Mouse (Mus musculus): ENCODE results near the gene Has3. TPM values are rescaled to one million over a fixed set of nuclear protein-coding genes. Genes with fewer than 3 reads are reported as not detected.

Has3 gene
- polyA plus RNA-seq (2015; fragmentation: Nextera tagmentation; extraction: Ambion mirVana): 1.3 and 1.7 TPM in 2 replicates

DNA sequence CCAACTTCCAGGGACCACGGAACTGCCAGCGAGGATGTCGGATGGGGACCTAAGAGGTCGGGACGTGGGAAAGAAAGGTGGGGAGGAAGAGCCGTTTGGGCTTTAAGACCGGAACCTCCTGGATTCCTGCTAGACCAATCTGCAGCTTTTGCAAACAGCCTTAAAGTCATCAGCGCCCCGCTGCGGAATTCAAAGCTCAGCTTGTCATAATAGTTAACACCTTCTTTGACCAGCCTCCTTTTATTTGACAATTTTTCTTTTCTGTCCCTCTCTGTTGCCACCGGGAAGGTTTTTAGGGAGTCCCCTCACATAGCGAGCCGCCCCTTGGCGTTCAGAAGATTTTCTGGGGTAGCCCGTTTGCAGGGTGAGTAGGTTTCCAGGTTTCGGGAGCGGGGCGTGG lies at the start of gene Has3:
Has3 (plus strand) TSS at position 192 of the 400 bp plus-strand sequence.

DNA sequence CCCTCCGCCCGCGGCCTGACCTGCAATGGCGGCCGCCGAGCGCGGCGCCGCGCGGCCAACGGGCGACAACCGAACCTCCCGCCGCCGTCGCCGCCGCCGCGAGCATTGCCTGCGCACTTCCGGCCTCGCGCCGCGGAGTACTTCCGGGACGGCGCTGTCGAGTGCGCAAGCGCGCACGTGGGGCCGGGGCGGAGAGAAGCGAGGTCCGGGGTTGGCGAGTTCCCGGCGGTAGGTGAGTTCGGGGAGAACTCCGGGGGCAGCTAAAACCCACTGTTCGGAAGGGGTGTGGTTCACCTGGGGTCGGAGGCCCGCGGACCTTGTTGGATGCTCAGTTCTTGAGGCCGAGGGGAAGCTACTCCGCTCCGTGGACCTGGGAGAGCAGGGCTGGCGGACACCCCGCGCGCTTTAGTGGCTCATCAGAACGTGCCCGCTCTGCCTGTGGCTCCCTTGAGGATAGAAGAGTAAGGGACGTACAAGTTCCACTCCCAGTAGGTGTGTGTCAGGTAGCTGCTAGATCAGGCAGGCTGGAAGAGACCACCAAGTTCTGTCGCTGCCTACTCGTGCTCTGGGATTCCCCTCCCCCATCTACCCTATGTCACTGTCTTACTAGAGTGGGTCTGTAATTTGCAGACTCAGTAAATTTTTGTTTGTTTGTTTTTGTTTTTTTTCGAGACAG lies 23.6 kb downstream of the Has3 start, which contains the start of gene Utp4:
Utp4 (plus strand) TSS at position 156 of the 676 bp plus-strand sequence.

Other genes with a start within 250 kb of the Has3 start
- 3.9 and 4.5 TPM in 2 replicates for gene Tango6, start 187.2 kb upstream of the Has3 start, polyA plus RNA-seq (2015; fragmentation: Nextera tagmentation; extraction: Ambion mirVana)
- 29.1 and 30.1 TPM in 2 replicates for gene Utp4, start 23.4 kb downstream of the Has3 start, polyA plus RNA-seq (2015; fragmentation: Nextera tagmentation; extraction: Ambion mirVana)
- gene Sntb2, start 65.5 kb downstream of the Has3 start, polyA plus RNA-seq (2015; fragmentation: Nextera tagmentation; extraction: Ambion mirVana): 6.0 and 6.5 TPM in 2 replicates
- 142 and 146 TPM in 2 replicates for gene Vps4a, start 161.0 kb downstream of the Has3 start, polyA plus RNA-seq (2015; fragmentation: Nextera tagmentation; extraction: Ambion mirVana)
- 46.5 and 49.7 TPM in 2 replicates for gene Pdf, start 178.4 kb downstream of the Has3 start, polyA plus RNA-seq (2015; fragmentation: Nextera tagmentation; extraction: Ambion mirVana)
- 31.8 and 36.2 TPM in 2 replicates for gene Cog8, start 186.4 kb downstream of the Has3 start, polyA plus RNA-seq (2015; fragmentation: Nextera tagmentation; extraction: Ambion mirVana)
- gene Nip7, start 186.6 kb downstream of the Has3 start, polyA plus RNA-seq (2015; fragmentation: Nextera tagmentation; extraction: Ambion mirVana): 55.9 and 56.1 TPM in 2 replicates
- not detected in 2 replicates for gene Tmed6, start 195.4 kb downstream of the Has3 start, polyA plus RNA-seq (2015; fragmentation: Nextera tagmentation; extraction: Ambion mirVana)
- gene Terf2, start 226.3 kb downstream of the Has3 start, polyA plus RNA-seq (2015; fragmentation: Nextera tagmentation; extraction: Ambion mirVana): 23.1 and 23.2 TPM in 2 replicates